ENCODE assay signal across 11 mouse cellular contexts in the genomic region with DNA sequence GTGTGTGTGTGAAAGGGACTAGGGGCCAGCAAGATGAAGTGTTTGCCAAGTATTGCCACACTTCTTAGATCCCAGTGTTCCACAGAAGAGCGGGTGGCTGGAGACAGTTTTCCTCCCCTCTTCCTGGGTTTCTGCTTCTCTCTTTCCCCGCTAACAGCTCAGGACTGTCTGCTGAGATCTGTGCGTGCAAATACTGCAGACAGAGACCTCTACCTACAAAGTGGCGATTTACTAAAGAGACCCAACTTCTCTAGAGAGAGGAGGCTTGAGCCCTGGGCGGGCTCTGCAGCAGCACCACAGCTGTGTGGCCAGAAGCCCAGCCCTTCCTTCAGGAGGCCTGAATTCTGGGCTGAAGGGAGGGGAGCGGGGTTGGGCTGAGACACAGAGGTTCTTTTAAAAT. TPM values are rescaled to one million over a fixed set of nuclear protein-coding genes. Genes with fewer than 3 reads are reported as not detected.
DNase-seq lines count a peak whose midpoint lies in the region; ATAC-seq and TF ChIP-seq lines count a peak whose summit lies in the region.
"Had no signal": no experiment of that assay in that cellular context is flagged by ENCODE, and none has a peak within 500 bp of the region (broad histone marks: within the 10 kb centered on the region; RNA-seq: fewer than 3 reads in every experiment).

No protein-coding gene starts in this region.

- H3K36me3 ChIP-seq in liver, embryonic 11.5 days (ENCODE audit: control insufficient read depth, insufficient read depth, low read length) = no peaks in the 10 kb centered on the region
- no peaks in the 10 kb centered on the region for H3K36me3 ChIP-seq in liver, embryonic 12.5 days
- no peaks in the 10 kb centered on the region for H3K36me3 ChIP-seq in embryonic facial prominence, embryonic 14.5 days (ENCODE audit: control insufficient read depth, insufficient read depth, low read length)
- H3K36me3 ChIP-seq in liver, postnatal 0 days (replicated peaks; ENCODE audit: insufficient read depth, low read length) = no peaks in the 10 kb centered on the region
- H3K36me3 ChIP-seq: limb, embryonic 15.5 days; midbrain, embryonic 12.5 days had no signal

- intact Hi-C loops in gastrocnemius, postnatal 14 days (cut with DNase I; ENCODE audit: low total_unique reads) = no loop called here

- H3K4me3 ChIP-seq in liver, embryonic 11.5 days (ENCODE audit: low read depth, low read length) = no peak overlapping the region
- H3K4me3 ChIP-seq in liver, embryonic 12.5 days = no peak overlapping the region
- H3K4me3 ChIP-seq in embryonic facial prominence, embryonic 14.5 days (ENCODE audit: low read depth, low read length) = no peak overlapping the region
- no peak overlapping the region for H3K4me3 ChIP-seq in liver, postnatal 0 days (ENCODE audit: low read depth, low read length)
- H3K4me3 ChIP-seq: forebrain, embryonic 13.5 days; midbrain, embryonic 12.5 days had no signal

- H3K9ac ChIP-seq in liver, embryonic 11.5 days (ENCODE audit: low read depth, low read length) = no peak overlapping the region
- H3K9ac ChIP-seq in liver, embryonic 12.5 days = no peak overlapping the region
- no peak overlapping the region for H3K9ac ChIP-seq in embryonic facial prominence, embryonic 14.5 days (ENCODE audit: low read depth, low read length)
- no peak overlapping the region for H3K9ac ChIP-seq in liver, postnatal 0 days (replicated peaks)
- H3K9ac ChIP-seq: forebrain, embryonic 13.5 days; limb, embryonic 15.5 days; midbrain, embryonic 12.5 days had no signal

- H3K27ac ChIP-seq in liver, embryonic 11.5 days (ENCODE audit: low read depth, low read length) = no peak overlapping the region
- H3K27ac ChIP-seq in liver, embryonic 12.5 days = no peak overlapping the region
- H3K27ac ChIP-seq in embryonic facial prominence, embryonic 14.5 days (replicated peaks; ENCODE audit: low read depth, low read length) = no peak overlapping the region
- no peak overlapping the region for H3K27ac ChIP-seq in liver, postnatal 0 days (ENCODE audit: low read depth)
- H3K27ac ChIP-seq: forebrain, embryonic 13.5 days; limb, embryonic 15.5 days; midbrain, embryonic 12.5 days had no signal

- ATAC-seq in liver, embryonic 11.5 days (replicated peaks; ENCODE audit: low FRiP score) = no peak
- ATAC-seq in liver, embryonic 12.5 days = no peak
- no peak for ATAC-seq in embryonic facial prominence, embryonic 14.5 days (ENCODE audit: low read depth)
- ATAC-seq in liver, postnatal 0 days = no peak
- ATAC-seq in granulocyte monocyte progenitor cell, adult 5-6 weeks (replicated peaks; ENCODE audit: poor library complexity, severe bottlenecking) = no peak
- ATAC-seq: forebrain, embryonic 13.5 days had no signal

- DNase-seq in gastrocnemius, postnatal 14 days = peak; percentile 60
- DNase-seq in gastrocnemius, postnatal 10 days = no peak
- DNase-seq in liver, embryonic 11.5 days (ENCODE audit: low spot score) = no peak
- no peak for DNase-seq in embryonic facial prominence, embryonic 14.5 days (ENCODE audit: low spot score)
- no peak for DNase-seq in liver, postnatal 0 days
- DNase-seq in urinary bladder, postnatal 25 days (ENCODE audit: low spot score) = no peak

- TF ChIP-seq EP300 in liver, postnatal 0 days (IDR thresholded peaks at IDR 0.05; ENCODE audit: low read depth) = no peak

- TF ChIP-seq CTCF in liver, postnatal 0 days (IDR thresholded peaks at IDR 0.05; ENCODE audit: low read depth) = no peak

- H3K4me1 ChIP-seq in liver, embryonic 11.5 days (replicated peaks; ENCODE audit: control insufficient read depth, insufficient read depth, low read length) = peaks cover 21% of the 10 kb centered on the region
- H3K4me1 ChIP-seq in liver, embryonic 12.5 days = peaks cover 25% of the 10 kb centered on the region
- H3K4me1 ChIP-seq in embryonic facial prominence, embryonic 14.5 days (ENCODE audit: control insufficient read depth, insufficient read depth, low read length) = peaks cover 17% of the 10 kb centered on the region
- peaks cover 5% of the 10 kb centered on the region; the same call in 1 of the 2 replicates for H3K4me1 ChIP-seq in liver, postnatal 0 days (ENCODE audit: insufficient read depth)

- no peaks in the 10 kb centered on the region for H3K9me3 ChIP-seq in liver, embryonic 11.5 days (ENCODE audit: control insufficient read depth, low read length)
- H3K9me3 ChIP-seq in liver, embryonic 12.5 days (replicated peaks) = no peaks in the 10 kb centered on the region
- no peaks in the 10 kb centered on the region for H3K9me3 ChIP-seq in embryonic facial prominence, embryonic 14.5 days (ENCODE audit: control insufficient read depth, low read length)
- H3K9me3 ChIP-seq in liver, postnatal 0 days (ENCODE audit: low read length) = no peaks in the 10 kb centered on the region
- H3K9me3 ChIP-seq: forebrain, embryonic 13.5 days; limb, embryonic 15.5 days; midbrain, embryonic 12.5 days had no signal

- H3K4me2 ChIP-seq in liver, embryonic 11.5 days = peak overlapping the region; percentile 99
- no peak overlapping the region for H3K4me2 ChIP-seq in liver, embryonic 12.5 days
- H3K4me2 ChIP-seq in embryonic facial prominence, embryonic 14.5 days (ENCODE audit: low read depth, low read length) = peak overlapping the region; percentile 91; the same call in 1 of the 2 replicates
- H3K4me2 ChIP-seq in liver, postnatal 0 days (ENCODE audit: low read depth, low read length) = 0 out of 2 replicates have a peak overlapping the region, but pooled peaks have one; percentile 75
- H3K4me2 ChIP-seq: forebrain, embryonic 13.5 days had no signal

- peaks cover 26% of the 10 kb centered on the region for H3K27me3 ChIP-seq in liver, embryonic 11.5 days (replicated peaks; ENCODE audit: control insufficient read depth, insufficient read depth, low read length)
- peaks cover 62% of the 10 kb centered on the region for H3K27me3 ChIP-seq in liver, embryonic 12.5 days (replicated peaks)
- H3K27me3 ChIP-seq in embryonic facial prominence, embryonic 14.5 days (replicated peaks; ENCODE audit: control insufficient read depth, insufficient read depth, low read length) = no peaks in the 10 kb centered on the region
- H3K27me3 ChIP-seq in liver, postnatal 0 days (ENCODE audit: insufficient read depth, low read length) = peaks cover 41% of the 10 kb centered on the region

- WGBS in liver, embryonic 11.5 days = 53% methylated on average over 6 of the region's 6 CpGs
- WGBS in liver, embryonic 12.5 days (ENCODE audit: insufficient replicate concordance) = 50% methylated on average over 6 of the region's 6 CpGs
- 41% methylated on average over 6 of the region's 6 CpGs for WGBS in embryonic facial prominence, embryonic 14.5 days
- 54% methylated on average over 6 of the region's 6 CpGs for WGBS in liver, postnatal 0 days (ENCODE audit: insufficient replicate concordance)

RNA-seq across cellular contexts. Expression of gene Csrp1, which starts 34.5 kb away (rescaled TPM):
- total RNA-seq in gastrocnemius, postnatal 14 days (2021) = 10 to 100 TPM; 40.6 to 53.4 TPM
- total RNA-seq in gastrocnemius, postnatal 10 days (2021) = 10 to 100 TPM; 63.5 to 70.3 TPM
- polyA plus RNA-seq in liver, embryonic 11.5 days (2014; fragmentation: Nextera tagmentation; extraction: Ambion mirVana) = 65.6 and 71.8 TPM in 2 replicates
- polyA plus RNA-seq in liver, embryonic 12.5 days (2016; fragmentation: Nextera tagmentation; extraction: Ambion mirVana) = 56.2 and 60.7 TPM in 2 replicates
- polyA plus RNA-seq in embryonic facial prominence, embryonic 14.5 days (2014; fragmentation: Nextera tagmentation; extraction: Ambion mirVana) = 112 and 119 TPM in 2 replicates
- polyA plus RNA-seq in liver, postnatal 0 days (2015; fragmentation: Nextera tagmentation; extraction: Ambion mirVana) = 23.5 and 25.9 TPM in 2 replicates
- total RNA-seq in granulocyte monocyte progenitor cell, adult 5-6 weeks (2014; fragmentation: Nextera tagmentation) = 130 and 138 TPM in 2 replicates
- total RNA-seq in granulocyte monocyte progenitor cell, adult 5-6 weeks (2017) = 104 and 135 TPM in 2 replicates
